Mouse (Mus musculus) limb, embryonic 11.5 days (tissue): ENCODE data around the gene Jmjd8. TPM values are rescaled to one million over a fixed set of nuclear protein-coding genes. Genes with fewer than 3 reads are reported as not detected.

Experiments used
- ATAC-seq: fragments of 200-750 bp; cut with Nextera tagmentation; 2 replicates; pipeline ENCODE4 v1.8.0; 2017; ENCODE audit warnings: low read depth; ENCODE audit not compliant: insufficient number of reproducible peaks, low FRiP score, low TSS enrichment
- DNase-seq: peaks from one replicate; pipeline ENCODE4 v3.0.0-alpha.2; 2015; ENCODE audit warnings: low spot score
- H3K27ac ChIP-seq: fragments of 300-500 bp; sonication (generic); replicated peaks from 2 replicates; pipeline ENCODE4 v1.5.1; 2014; ENCODE audit warnings: low read depth, mild to moderate bottlenecking, low read length
- H3K27me3 ChIP-seq: fragments of 300-500 bp; sonication (generic); 2 replicates; pipeline ENCODE4 v1.6.1; 2014; ENCODE audit warnings: mild to moderate bottlenecking, low read length, mixed read lengths; ENCODE audit not compliant: control insufficient read depth, insufficient read depth
- H3K36me3 ChIP-seq: fragments of 300-500 bp; sonication (generic); 2 replicates; pipeline ENCODE4 v1.6.1; 2014; ENCODE audit warnings: mild to moderate bottlenecking, low read length, moderate library complexity, mixed read lengths; ENCODE audit not compliant: control insufficient read depth, insufficient read depth
- H3K4me1 ChIP-seq: fragments of 300-500 bp; sonication (generic); 2 replicates; pipeline ENCODE4 v1.6.1; 2014; ENCODE audit warnings: low read length, mixed read lengths; ENCODE audit not compliant: control insufficient read depth, insufficient read depth
- H3K4me2 ChIP-seq: fragments of 300-500 bp; sonication (generic); 2 replicates; pipeline ENCODE4 v1.6.1; 2014; ENCODE audit warnings: low read depth, mild to moderate bottlenecking, moderate library complexity; ENCODE audit not compliant: severe bottlenecking
- H3K4me3 ChIP-seq: fragments of 300-500 bp; sonication (generic); 2 replicates; pipeline ENCODE4 v1.5.1; 2014; ENCODE audit warnings: low read depth, low read length
- H3K9ac ChIP-seq: fragments of 300-500 bp; sonication (generic); 2 replicates; pipeline ENCODE4 v1.6.1; 2014; ENCODE audit warnings: mild to moderate bottlenecking, low read length
- H3K9me3 ChIP-seq: fragments of 300-500 bp; sonication (generic); 2 replicates; pipeline ENCODE4 v1.6.1; 2016; ENCODE audit warnings: low read length; ENCODE audit not compliant: control insufficient read depth
- WGBS: fragments of 180-500 bp; shearing (Covaris S2); extraction: QIAGEN DNeasy Blood & Tissue Kit; methylation state at CpG from one replicate; pipeline ENCODE4 v1.1.7; 2014; 5-methylcytosine and 5-hydroxymethylcytosine counted together
- polyA plus RNA-seq: library from polyadenylated mRNA; unstranded; fragments of >200 nt; fragmentation: Nextera tagmentation; extraction: Ambion mirVana; gene quantifications from 2 replicates; pipeline ENCODE4 v1.2.1, GENCODE M21; 2014

Jmjd8 gene
- polyA plus RNA-seq, 1 experiment from 2014 or later: 45.5 TPM

- no peaks in the 10 kb centered on the region for H3K9me3 ChIP-seq
- WGBS: 32% methylated on average over 19 of the region's 19 CpGs
- H3K27ac ChIP-seq: peak overlapping the region; percentile 79
- peaks cover 30% of the 10 kb centered on the region for H3K4me1 ChIP-seq
- peak overlapping the region; percentile 90 for H3K4me2 ChIP-seq
- ATAC-seq (peak; percentile 1; the same call in 1 of the 2 replicates), DNase-seq (no peak)
- no peaks in the 10 kb centered on the region for H3K27me3 ChIP-seq
- H3K36me3 ChIP-seq: 0 out of 2 replicates have a peak, but pooled peaks cover 11% of the 10 kb centered on the region
- peak overlapping the region; percentile 71 for H3K9ac ChIP-seq
- H3K4me3 ChIP-seq: peak overlapping the region; percentile 66
Observed at GRCm38 (mm10) chr17:25791320-25791842, 37.3 kb upstream of the Jmjd8 start.

- Histone ChIP-seq H3K36me3 (0 out of 2 replicates have a peak, but pooled peaks cover 11% of the 10 kb centered on the region), H3K27ac (peak overlapping the region; percentile 79), H3K4me2 (peak overlapping the region; percentile 90), H3K9ac (peak overlapping the region; percentile 71), H3K4me3 (peak overlapping the region; percentile 66), H3K4me1 (peaks cover 30% of the 10 kb centered on the region), H3K27me3 (no peaks in the 10 kb centered on the region), H3K9me3 (no peaks in the 10 kb centered on the region)
- WGBS: under 1% methylated on average over 45 of the region's 45 CpGs
- peak; percentile 91 for DNase-seq
- peak; percentile 26 for ATAC-seq
Observed at GRCm38 (mm10) chr17:25791843-25792527, 36.7 kb upstream of the Jmjd8 start.

GRCm38 (mm10) chr17:25792615-25793014, 36.1 kb upstream of the Jmjd8 start, which contains the start of gene Fam173a:
Gene Fam173a (minus strand): TSS chr17:25792901.
- under 1% methylated on average over 14 of the region's 14 CpGs for WGBS
- DNase-seq: peak; percentile 76
- peak within 1 kb of the TSS; percentile 71 for H3K9ac ChIP-seq
- H3K9me3 ChIP-seq: no peaks in the 10 kb centered on the region
- ATAC-seq: no peak
- peak within 1 kb of the TSS; percentile 66 for H3K4me3 ChIP-seq
- peak within 1 kb of the TSS; percentile 90 for H3K4me2 ChIP-seq
- H3K4me1 ChIP-seq: peaks cover 34% of the 10 kb centered on the region
- 0 out of 2 replicates have a peak, but pooled peaks cover 10% of the 10 kb centered on the region for H3K36me3 ChIP-seq
- H3K27me3 ChIP-seq: no peaks in the 10 kb centered on the region
- peak within 1 kb of the TSS; percentile 79 for H3K27ac ChIP-seq

DNA sequence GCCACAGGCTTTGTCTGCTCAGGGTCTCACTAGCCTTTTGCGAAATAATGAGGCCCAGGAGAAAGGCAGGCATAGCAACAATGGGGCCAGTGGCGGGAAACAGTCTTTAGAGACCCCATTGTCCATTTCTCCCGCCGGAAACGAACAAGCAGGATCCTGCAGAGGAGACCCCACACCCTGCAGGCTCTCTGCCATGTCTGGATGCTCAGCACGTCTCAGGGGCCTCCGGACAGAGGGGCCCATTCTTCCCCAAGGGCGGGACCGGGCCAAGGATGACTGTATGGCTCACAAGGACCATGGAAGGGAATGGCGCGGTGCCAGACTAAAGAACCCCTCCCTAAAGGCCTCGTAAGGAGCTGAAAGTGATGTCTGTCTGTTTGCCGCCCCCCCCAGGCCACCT, 34.5 kb upstream of the Jmjd8 start:
- DNase-seq: no peak
- no peak for ATAC-seq
- Histone ChIP-seq H3K4me3 (no peak overlapping the region), H3K4me1 (peaks cover 35% of the 10 kb centered on the region), H3K9me3 (no peaks in the 10 kb centered on the region), H3K9ac (no peak overlapping the region), H3K27me3 (no peaks in the 10 kb centered on the region), H3K27ac (no peak overlapping the region), H3K4me2 (no peak overlapping the region), H3K36me3 (0 out of 2 replicates have a peak, but pooled peaks cover 3% of the 10 kb centered on the region)
- 86% methylated on average over 13 of the region's 13 CpGs for WGBS

DNA sequence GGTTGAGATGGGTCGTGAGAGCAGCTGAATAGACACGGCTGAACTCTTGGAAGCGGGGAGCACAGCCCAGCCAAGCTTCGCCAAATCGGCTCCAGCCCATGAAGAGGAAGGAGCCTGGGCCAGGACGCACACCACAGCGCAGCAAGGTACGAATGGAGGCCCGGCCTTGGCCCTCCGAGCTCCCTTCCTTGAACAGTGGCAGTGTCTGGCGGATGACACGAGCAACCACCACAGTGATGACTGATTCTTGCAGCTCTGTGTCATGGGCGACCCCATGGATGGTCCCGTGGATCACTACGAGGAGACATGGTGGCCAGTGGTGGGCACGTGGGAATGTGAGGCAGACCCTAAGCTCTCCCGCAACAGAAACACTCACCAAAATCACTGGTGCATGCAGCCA, 33.7 kb upstream of the Jmjd8 start:
- no peak for DNase-seq

GRCm38 (mm10) chr17:25795609-25796092, 33.0 kb upstream of the Jmjd8 start, which contains the start of gene AC134908.4:
Gene AC134908.4 (minus strand): TSS chr17:25795659.
- peak; percentile 69 for DNase-seq
- peak within 1 kb of the TSS; percentile 76 for H3K4me3 ChIP-seq
- peak within 1 kb of the TSS; percentile 99 for H3K4me2 ChIP-seq
- H3K27me3 ChIP-seq: no peaks in the 10 kb centered on the region
- H3K9me3 ChIP-seq: no peaks in the 10 kb centered on the region
- H3K36me3 ChIP-seq: no peaks in the 10 kb centered on the region
- peak; percentile 3; the same call in 1 of the 2 replicates for ATAC-seq
- H3K4me1 ChIP-seq: peaks cover 35% of the 10 kb centered on the region
- peak within 1 kb of the TSS; percentile 57 for H3K27ac ChIP-seq
- 6% methylated on average over 6 of the region's 6 CpGs for WGBS
- H3K9ac ChIP-seq: peak within 1 kb of the TSS; percentile 79

More for the DNA sequence above, 33.7 kb upstream of the Jmjd8 start:
- 87% methylated on average over 17 of the region's 17 CpGs for WGBS
- no peaks in the 10 kb centered on the region for H3K27me3 ChIP-seq
- H3K9ac ChIP-seq: no peak overlapping the region
- H3K36me3 ChIP-seq: no peaks in the 10 kb centered on the region
- no peak overlapping the region for H3K27ac ChIP-seq
- H3K4me1 ChIP-seq: peaks cover 35% of the 10 kb centered on the region
- H3K4me3 ChIP-seq: no peak overlapping the region
- H3K9me3 ChIP-seq: no peaks in the 10 kb centered on the region
- no peak for ATAC-seq
- peak overlapping the region; percentile 99; the same call in 1 of the 2 replicates for H3K4me2 ChIP-seq

DNA sequence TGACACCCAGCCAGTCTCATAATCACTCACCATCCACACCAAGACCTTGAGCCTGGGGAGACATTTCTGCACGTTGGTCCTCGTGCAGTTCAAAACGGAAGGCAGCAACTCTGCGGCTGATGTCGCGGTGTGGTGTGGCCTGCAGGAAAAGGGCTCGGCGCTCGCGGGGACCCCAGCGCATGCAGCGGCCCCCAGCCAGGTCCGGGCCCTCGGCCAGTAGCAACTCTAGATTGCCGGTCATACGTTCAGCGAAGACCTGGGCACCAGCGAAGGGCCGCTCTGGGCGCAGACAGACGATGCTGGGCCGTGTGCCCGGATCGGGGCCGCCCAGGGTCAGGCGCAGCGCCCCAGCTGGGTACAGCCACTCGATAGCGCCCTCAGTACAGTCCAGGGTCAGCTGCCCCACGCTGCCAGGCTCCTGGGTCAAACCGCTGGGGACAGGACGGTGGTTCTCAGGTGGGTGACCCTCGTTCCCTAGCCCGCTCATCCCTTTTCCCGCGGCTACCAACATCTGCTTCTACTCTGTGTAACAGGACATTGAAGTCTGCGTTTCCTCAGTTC, 32.4 kb upstream of the Jmjd8 start:
- DNase-seq (peak; percentile 52), ATAC-seq (peak; percentile 26; the same call in 1 of the 2 replicates)
- Histone ChIP-seq H3K9me3 (no peaks in the 10 kb centered on the region), H3K36me3 (no peaks in the 10 kb centered on the region), H3K27me3 (no peaks in the 10 kb centered on the region), H3K27ac (peak overlapping the region; percentile 57), H3K9ac (peak overlapping the region; percentile 79), H3K4me1 (peaks cover 33% of the 10 kb centered on the region), H3K4me2 (peak overlapping the region; percentile 99), H3K4me3 (peak overlapping the region; percentile 76)
- WGBS: under 1% methylated on average over 37 of the region's 37 CpGs

- Histone ChIP-seq H3K9me3 (no peaks in the 10 kb centered on the region), H3K27me3 (no peaks in the 10 kb centered on the region), H3K9ac (peak within 1 kb of the TSS; percentile 79), H3K27ac (peak within 1 kb of the TSS; percentile 57), H3K36me3 (no peaks in the 10 kb centered on the region), H3K4me2 (peak within 1 kb of the TSS; percentile 99), H3K4me1 (peaks cover 30% of the 10 kb centered on the region), H3K4me3 (peak within 1 kb of the TSS; percentile 76)
- peak; percentile 82; the same call in 1 of the 2 replicates for ATAC-seq
- peak; percentile 95 for DNase-seq
- under 1% methylated on average over 34 of the region's 35 CpGs for WGBS
Observed at GRCm38 (mm10) chr17:25796951-25797369, 31.7 kb upstream of the Jmjd8 start, which contains the start of gene Metrn. Gene Metrn (minus strand): TSS chr17:25797136.
